Mouse (Mus musculus): ENCODE data around the gene Uvssa.

DNA sequence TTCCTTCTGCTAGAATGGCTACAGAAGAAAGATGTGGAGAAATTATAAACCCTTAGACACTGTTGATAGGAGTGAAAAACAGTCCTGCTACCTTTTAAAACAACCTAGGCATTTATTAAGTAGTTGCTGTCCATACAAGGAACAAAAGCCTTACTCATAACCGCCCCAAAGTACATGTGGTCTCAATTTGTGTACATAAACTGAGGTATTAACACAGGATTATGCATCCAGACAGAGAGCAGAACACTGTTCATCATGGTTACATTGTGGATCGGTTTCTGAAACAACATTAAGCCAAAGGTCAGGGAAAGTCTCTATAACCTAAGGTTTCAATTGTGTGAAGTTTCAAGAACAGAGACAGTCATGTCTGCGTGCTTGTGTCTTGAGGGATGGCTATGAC lies 25.3 kb upstream of the Uvssa start:
- TF ChIP-seq POLR2A (IDR thresholded peaks at IDR 0.05; ENCODE audit: extremely low read depth, insufficient read depth, low read length) (no peak), CTCF (IDR thresholded peaks at IDR 0.05; ENCODE audit: extremely low read depth, insufficient read depth, low read length) (no peak)
